Comparison of ENCODE assay signal across 8 mouse cellular contexts in the genomic region with DNA sequence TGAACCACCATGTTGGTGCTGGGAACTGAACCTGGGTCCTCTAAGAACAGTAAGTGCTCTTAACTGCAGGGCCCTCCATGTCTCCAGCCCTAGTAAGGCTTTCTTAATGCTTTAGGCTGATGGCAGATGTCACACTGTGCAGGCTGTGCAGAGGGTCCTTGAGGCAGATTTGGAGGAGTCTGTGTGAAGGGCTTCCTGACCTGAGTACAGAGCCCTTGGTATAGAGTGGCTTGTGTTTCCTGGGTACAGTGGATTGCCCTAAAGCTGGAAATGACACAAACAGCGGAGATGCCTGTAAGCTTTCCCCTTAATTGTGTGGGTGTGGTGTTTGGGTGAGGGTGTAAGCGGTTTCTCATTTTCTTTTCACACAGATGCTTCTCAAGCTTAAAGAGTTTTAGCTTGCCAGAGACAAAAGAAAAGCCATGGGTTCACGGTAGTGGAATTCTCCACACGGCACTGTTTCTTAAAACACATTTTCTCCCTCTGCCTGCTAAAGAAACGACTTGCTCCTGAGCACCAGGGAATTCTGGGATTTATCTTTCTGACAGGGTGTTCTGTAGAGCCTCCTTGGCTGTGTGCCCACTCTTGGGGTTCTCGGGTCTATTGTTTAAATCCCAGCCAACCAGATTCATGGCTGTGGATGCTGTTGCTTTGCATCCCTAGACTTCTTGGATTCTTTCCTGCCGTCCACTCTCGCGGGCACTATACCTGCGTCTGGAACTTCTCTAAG. TPM values are rescaled to one million over a fixed set of nuclear protein-coding genes. Genes with fewer than 3 reads are reported as not detected.
A peak's percentile ranks its signal among the peaks of the same experiment; 100 is the strongest.
DNase-seq lines count a peak whose midpoint lies in the region; ATAC-seq lines count a peak whose summit lies in the region.

No protein-coding gene starts in this region.

- H3K4me2 ChIP-seq in kidney, embryonic 16.5 days (replicated peaks; ENCODE audit: low read depth, low read length), result peak overlapping the region; percentile 30; the same call in 1 of the 2 replicates
- H3K4me2 ChIP-seq in stomach, embryonic 16.5 days (ENCODE audit: low read depth, low read length), result peak overlapping the region; percentile 17

- H3K27me3 ChIP-seq in kidney, embryonic 16.5 days (ENCODE audit: insufficient read depth, low read length), result no peaks in the 10 kb centered on the region
- H3K27me3 ChIP-seq in stomach, embryonic 16.5 days (ENCODE audit: control insufficient read depth, insufficient read depth, low read length), result no peaks in the 10 kb centered on the region

- no peak overlapping the region for H3K9ac ChIP-seq in kidney, embryonic 16.5 days (replicated peaks; ENCODE audit: low read length)
- no peak overlapping the region for H3K9ac ChIP-seq in stomach, embryonic 16.5 days (ENCODE audit: low read length)

- H3K4me3 ChIP-seq in kidney, embryonic 16.5 days (ENCODE audit: low read length), result no peak overlapping the region
- H3K4me3 ChIP-seq in stomach, embryonic 16.5 days (replicated peaks; ENCODE audit: low read length), result peak overlapping the region; percentile 12

- H3K36me3 ChIP-seq in kidney, embryonic 16.5 days (ENCODE audit: insufficient read depth, low read length), result no peaks in the 10 kb centered on the region
- H3K36me3 ChIP-seq in stomach, embryonic 16.5 days (ENCODE audit: control insufficient read depth, insufficient read depth, low read length), result no peaks in the 10 kb centered on the region

- no peak overlapping the region; the same call in 1 of the 2 replicates for H3K27ac ChIP-seq in kidney, embryonic 16.5 days (ENCODE audit: low read length)
- peak overlapping the region; percentile 75 for H3K27ac ChIP-seq in stomach, embryonic 16.5 days (ENCODE audit: low read length)

- H3K4me1 ChIP-seq in kidney, embryonic 16.5 days (ENCODE audit: insufficient read depth, low read length), result peaks cover 42% of the 10 kb centered on the region
- peaks cover 55% of the 10 kb centered on the region for H3K4me1 ChIP-seq in stomach, embryonic 16.5 days (ENCODE audit: control insufficient read depth, insufficient read depth, low read length)

- ATAC-seq in kidney, embryonic 16.5 days (ENCODE audit: low FRiP score, low TSS enrichment), result 0 out of 2 replicates have a peak, but pooled peaks have one; percentile 15
- ATAC-seq in stomach, embryonic 16.5 days (ENCODE audit: insufficient read depth, low FRiP score), result peak; percentile 83; the same call in 1 of the 2 replicates

- DNase-seq in kidney, adult 18-20 months, result no peak
- DNase-seq in cerebellum, postnatal 36 days, result peak; percentile 36 to 41
- DNase-seq in heart, postnatal 4 days, result peak; percentile 69
- DNase-seq in lung, postnatal 14 days, result peak; percentile 59
- no peak for DNase-seq in urinary bladder, adult 2 months (ENCODE audit: low spot score)
- DNase-seq in natural killer cell, adult 2 months (ENCODE audit: low spot score in 2 of 2), result no peak

- H3K9me3 ChIP-seq in kidney, embryonic 16.5 days (ENCODE audit: low read length), result no peaks in the 10 kb centered on the region
- H3K9me3 ChIP-seq in stomach, embryonic 16.5 days (replicated peaks; ENCODE audit: control insufficient read depth, low read length), result no peaks in the 10 kb centered on the region

- WGBS in kidney, embryonic 16.5 days, result 44% methylated on average over 10 of the region's 10 CpGs
- WGBS in stomach, embryonic 16.5 days, result 27% methylated on average over 10 of the region's 10 CpGs

RNA-seq across cellular contexts. Expression of gene Pard3, which starts 28.9 kb away (rescaled TPM):
- 25.5 and 28.7 TPM in 2 replicates for polyA plus RNA-seq in kidney, embryonic 16.5 days (2015; fragmentation: Nextera tagmentation; extraction: Ambion mirVana)
- 10 to 100 TPM; 41.0 to 42.0 TPM for total RNA-seq in heart, postnatal 4 days (2021)
- 21.0 and 25.8 TPM in 2 replicates for polyA plus RNA-seq in stomach, embryonic 16.5 days (2015; fragmentation: Nextera tagmentation; extraction: Ambion mirVana)
- 32.0 and 37.9 TPM in 2 replicates for polyA plus RNA-seq in urinary bladder, adult 2 months (2012; rRNA removed)

Comparison
In these comparisons a context has a peak if more than half of its experiments do, and no peak if none do; other contexts are left out.
1. DNase-seq: peak in cerebellum, postnatal 36 days (2 of 2), heart, postnatal 4 days (single experiment) and lung, postnatal 14 days (single experiment); none in kidney, adult 18-20 months (single experiment), urinary bladder, adult 2 months (single experiment) and natural killer cell, adult 2 months (0 of 2).